Mouse (Mus musculus) ovary, postnatal 10 days (tissue): ENCODE data around the gene Traf3ip1.

Source experiments
- DNase-seq: peaks from one replicate; pipeline ENCODE4 v3.0.0; 2022; ENCODE audit warnings: low spot score

Gene Traf3ip1

DNA sequence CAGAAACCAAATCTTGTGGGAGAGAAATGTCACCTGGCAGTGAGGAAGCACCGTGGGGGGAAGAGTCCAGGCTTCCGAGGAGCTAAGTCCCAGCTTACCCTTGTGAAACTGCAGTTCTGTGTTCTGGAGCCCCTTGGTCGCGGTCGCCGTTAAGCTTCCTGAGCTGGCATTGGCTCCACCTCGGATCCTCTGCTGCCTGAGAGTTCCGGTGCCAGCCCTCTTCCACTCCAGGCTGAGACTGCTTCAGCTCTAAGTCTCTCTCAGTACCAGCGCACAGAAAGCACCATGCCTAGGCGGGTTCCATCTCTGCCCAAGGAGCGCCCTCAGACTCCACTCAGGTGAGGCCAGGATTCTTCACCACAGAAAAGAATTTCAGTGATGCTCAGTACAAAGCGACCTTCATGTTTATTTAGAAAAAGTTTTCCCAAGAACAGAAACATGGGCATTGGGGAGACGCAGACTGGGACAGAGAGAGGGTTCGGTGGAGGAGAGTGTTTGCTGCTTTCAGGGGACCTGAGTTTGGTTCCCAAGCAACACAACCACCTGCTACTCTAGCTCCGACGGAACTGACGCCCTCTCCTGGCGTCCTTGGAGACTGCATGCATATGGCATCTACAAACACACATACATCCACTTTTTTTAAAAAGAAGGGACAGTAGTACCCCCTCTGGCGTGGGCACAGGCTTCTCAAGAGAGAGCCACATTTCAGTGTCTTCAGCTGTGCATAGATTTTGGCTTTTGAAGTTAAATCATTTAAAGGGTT, 39.7 kb downstream of the Traf3ip1 start:
- no peak for DNase-seq

- DNase-seq, result no peak
Measured at GRCm38 (mm10) chr1:91537786-91538569, 43.5 kb downstream of the Traf3ip1 start.

- no peak for DNase-seq
Measured at GRCm38 (mm10) chr1:91538570-91538929, 44.1 kb downstream of the Traf3ip1 start.

- DNase-seq, result no peak
Measured at GRCm38 (mm10) chr1:91539246-91539645, 44.8 kb downstream of the Traf3ip1 start.

- DNase-seq, result no peak
Measured at GRCm38 (mm10) chr1:91539704-91540270, 45.3 kb downstream of the Traf3ip1 start.

GRCm38 (mm10) chr1:91540271-91540826, 45.9 kb downstream of the Traf3ip1 start, which contains the start of gene Asb1:
Asb1 (plus strand) TSS chr1:91540544.
- peak; percentile 71 for DNase-seq

DNA sequence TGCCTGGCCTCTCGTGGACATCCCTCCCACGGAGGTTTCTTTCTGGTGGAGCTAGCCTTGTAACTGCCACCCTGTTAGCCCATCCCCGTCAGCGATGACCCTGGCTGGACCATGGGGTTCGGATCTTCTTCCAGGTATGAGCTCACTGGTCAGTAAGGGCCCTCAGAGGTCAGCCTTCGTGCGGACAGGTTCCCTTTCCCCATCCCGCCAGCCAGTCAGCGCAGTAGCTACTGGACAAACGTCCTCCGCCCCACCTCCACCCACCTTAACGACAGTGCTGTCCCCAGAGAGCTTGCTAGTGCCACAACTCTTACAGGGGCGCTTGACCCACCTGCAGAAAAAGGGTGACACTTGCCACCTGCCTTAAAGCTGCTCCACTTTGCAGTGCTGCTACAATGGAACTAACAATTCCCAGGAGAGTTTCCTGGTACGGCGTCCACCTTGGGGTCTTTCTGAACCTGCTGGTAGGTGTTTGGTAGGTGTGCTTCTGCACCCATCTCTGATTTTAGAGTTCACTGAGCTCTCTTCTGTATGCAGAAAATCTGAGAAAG, 46.7 kb downstream of the Traf3ip1 start:
- no peak for DNase-seq

- DNase-seq, result no peak
Measured at GRCm38 (mm10) chr1:91543974-91544373, 49.5 kb downstream of the Traf3ip1 start.

- no peak for DNase-seq
Measured at GRCm38 (mm10) chr1:91545226-91545625, 50.8 kb downstream of the Traf3ip1 start.

- no peak for DNase-seq
Measured at GRCm38 (mm10) chr1:91547567-91547966, 53.1 kb downstream of the Traf3ip1 start.

GRCm38 (mm10) chr1:91549073-91549472, 54.6 kb downstream of the Traf3ip1 start:
- DNase-seq, result no peak

GRCm38 (mm10) chr1:91557099-91557498, 62.7 kb downstream of the Traf3ip1 start:
- DNase-seq, result no peak

DNA sequence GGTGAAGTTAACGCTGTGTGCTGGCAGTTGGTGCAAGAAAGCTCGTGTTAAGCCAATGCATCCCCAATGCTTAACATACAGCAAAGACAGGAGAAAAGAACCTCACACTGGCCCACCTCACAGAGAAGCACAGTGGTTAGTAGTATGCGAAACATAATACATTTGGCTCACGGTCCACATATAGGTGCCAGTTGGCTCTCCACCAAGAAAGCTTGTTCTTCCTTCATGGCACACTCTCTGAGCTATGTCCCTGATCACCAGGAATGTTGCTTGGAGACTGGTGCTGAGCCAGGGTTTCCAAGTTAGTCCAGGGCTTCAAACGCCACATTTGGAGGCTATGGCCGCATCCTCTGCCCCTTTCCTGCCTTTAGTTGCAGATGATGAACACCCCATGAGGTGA, 66.8 kb downstream of the Traf3ip1 start:
- DNase-seq, result no peak

DNA sequence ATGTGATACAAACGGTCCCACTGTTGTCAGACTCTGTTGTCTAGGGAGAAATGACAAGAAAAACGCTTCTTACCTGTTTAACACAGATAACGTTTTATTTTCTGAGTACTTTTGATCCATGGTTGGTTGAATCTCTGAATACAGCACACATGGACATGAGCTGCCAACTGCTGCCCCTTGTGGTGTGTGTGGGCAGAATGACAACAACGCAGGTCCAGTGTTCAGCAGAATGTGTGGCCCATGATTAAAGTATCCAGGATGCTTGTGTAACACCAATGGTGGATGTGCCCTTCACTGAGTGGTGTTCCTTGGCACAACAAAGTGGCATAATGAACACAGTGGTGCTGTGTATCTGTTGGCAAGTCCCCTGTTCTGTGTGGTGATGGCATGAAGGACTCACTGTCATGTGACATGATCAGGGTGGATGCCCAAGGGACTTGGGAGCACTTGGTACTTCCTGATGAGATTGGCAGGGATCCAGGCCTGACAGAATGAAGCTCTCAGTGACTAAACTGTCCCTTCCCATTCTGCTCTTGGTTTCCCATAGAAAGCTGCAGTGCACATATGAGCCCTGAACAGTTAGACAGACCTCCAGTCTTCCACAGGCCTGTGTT, 68.6 kb downstream of the Traf3ip1 start:
- no peak for DNase-seq

DNA sequence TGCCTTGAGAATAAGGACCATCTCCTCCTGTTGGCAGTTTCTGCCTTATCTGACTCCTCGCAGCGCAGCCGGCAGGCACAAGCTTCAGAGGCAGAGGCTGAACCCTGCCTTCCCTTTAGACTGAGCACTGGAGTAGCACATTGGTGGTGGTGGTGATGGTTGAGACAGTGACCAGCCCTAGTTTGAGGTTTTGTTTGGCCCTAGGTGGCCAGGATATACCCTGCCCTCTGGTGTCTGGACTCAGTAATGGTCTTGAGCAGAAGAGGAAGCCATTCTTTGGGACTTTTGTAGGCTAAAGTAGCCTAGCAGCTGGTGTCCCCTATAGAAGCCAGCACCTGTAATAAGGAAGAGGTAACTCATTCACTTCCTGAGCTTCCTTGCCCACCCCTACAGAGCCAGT, 69.6 kb downstream of the Traf3ip1 start:
- no peak for DNase-seq

- DNase-seq, result no peak
Measured at GRCm38 (mm10) chr1:91564598-91564997, 70.2 kb downstream of the Traf3ip1 start.

GRCm38 (mm10) chr1:91567269-91567668, 72.8 kb downstream of the Traf3ip1 start:
- DNase-seq, result no peak

GRCm38 (mm10) chr1:91572458-91572857, 78.0 kb downstream of the Traf3ip1 start:
- no peak for DNase-seq

DNA sequence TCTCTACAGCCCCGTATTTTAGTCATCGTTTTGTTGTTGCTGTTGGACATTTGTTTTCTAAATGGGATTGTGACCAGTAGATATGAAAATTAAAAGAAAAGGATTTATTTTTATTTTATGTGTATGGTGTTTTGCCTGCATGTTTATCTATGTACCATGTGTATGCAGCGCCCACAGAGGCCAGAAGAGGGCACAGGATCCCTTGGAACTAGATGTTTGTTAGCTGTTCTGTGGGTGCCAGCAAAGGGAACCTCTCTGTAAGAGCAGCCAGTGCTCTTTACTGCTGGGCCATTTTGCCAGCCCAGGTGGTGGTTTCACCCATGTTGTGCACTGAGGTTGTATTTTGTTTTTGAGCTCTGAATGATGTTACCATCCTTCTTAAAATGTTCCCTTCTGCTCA, 79.8 kb downstream of the Traf3ip1 start:
- no peak for DNase-seq

GRCm38 (mm10) chr1:91577883-91578517, 83.6 kb downstream of the Traf3ip1 start:
- no peak for DNase-seq
